ENCODE assay signal across 18 mouse cellular contexts in the genomic region with DNA sequence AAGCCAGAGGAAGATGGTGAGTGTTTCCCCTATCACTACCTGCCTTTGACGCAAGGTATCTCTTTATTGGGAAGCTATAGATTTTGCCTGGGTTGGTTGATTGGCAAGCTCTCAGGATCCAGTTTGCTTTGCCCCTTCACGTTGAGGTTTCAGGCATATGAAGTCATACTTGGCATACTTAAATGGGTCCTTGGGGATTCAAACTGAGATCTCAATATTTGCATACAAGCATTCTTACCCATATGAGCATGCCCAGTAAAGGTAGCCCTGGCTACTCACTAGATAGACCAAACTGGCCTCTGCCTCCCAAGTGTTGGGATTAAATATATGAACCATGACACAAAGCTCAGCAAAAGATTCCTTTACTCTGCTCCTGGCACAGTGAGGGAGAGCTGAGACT.
"Had no signal": no experiment of that assay in that cellular context is flagged by ENCODE, and none has a peak within 500 bp of the region (broad histone marks: within the 10 kb centered on the region; RNA-seq: fewer than 3 reads in every experiment).

No protein-coding gene starts in this region.

- H3K4me2 ChIP-seq: liver, embryonic 13.5 days; liver, embryonic 15.5 days; midbrain, embryonic 11.5 days; midbrain, embryonic 13.5 days; midbrain, embryonic 15.5 days; neural tube, embryonic 13.5 days; neural tube, embryonic 15.5 days had no signal

- H3K9ac ChIP-seq: liver, embryonic 13.5 days; liver, embryonic 15.5 days; liver, postnatal 0 days; midbrain, embryonic 13.5 days; midbrain, embryonic 15.5 days; neural tube, embryonic 13.5 days; neural tube, embryonic 15.5 days had no signal

- H3K4me3 ChIP-seq: liver, embryonic 13.5 days; liver, embryonic 15.5 days; megakaryocyte, embryonic 14.5 days; midbrain, embryonic 13.5 days; midbrain, embryonic 15.5 days; myocyte; neural tube, embryonic 13.5 days; neural tube, embryonic 15.5 days had no signal

- H3K27ac ChIP-seq: liver, embryonic 13.5 days; liver, embryonic 15.5 days; macrophage; midbrain, embryonic 13.5 days; midbrain, embryonic 15.5 days; neural tube, embryonic 13.5 days; neural tube, embryonic 15.5 days had no signal

- ATAC-seq: liver, postnatal 0 days; midbrain, embryonic 13.5 days; midbrain, embryonic 15.5 days had no signal

- H3K9me3 ChIP-seq: liver, embryonic 13.5 days; liver, embryonic 15.5 days; megakaryocyte, embryonic 14.5 days; midbrain, embryonic 13.5 days; midbrain, embryonic 15.5 days; neural tube, embryonic 13.5 days; neural tube, embryonic 15.5 days had no signal

- H3K27me3 ChIP-seq: liver, embryonic 13.5 days; liver, embryonic 15.5 days; megakaryocyte, embryonic 14.5 days; midbrain, embryonic 13.5 days; midbrain, embryonic 15.5 days; neural tube, embryonic 13.5 days; neural tube, embryonic 15.5 days had no signal

- H3K4me1 ChIP-seq: midbrain, embryonic 13.5 days; neural tube, embryonic 13.5 days had no signal

- DNase-seq: liver, embryonic 13.5 days; liver, postnatal 0 days; lung, adult 2 months; lung, postnatal 14 days; lung, postnatal 36 days; right cerebral cortex, postnatal 14 days; thymus, adult 18-20 months; thymus, postnatal 14 days; thymus, postnatal 36 days had no signal
